Mouse (Mus musculus): Measurements from ENCODE around the gene Shkbp1. TPM values are rescaled to one million over a fixed set of nuclear protein-coding genes. Genes with fewer than 3 reads are reported as not detected.

Gene Shkbp1
- polyA plus RNA-seq, 1 experiment = 44.5 TPM

- peak overlapping the region; percentile 39 for H3K4me3 ChIP-seq (ENCODE audit: low read depth, low read length)
- TF ChIP-seq CTCF (IDR thresholded peaks at IDR 0.05; ENCODE audit: low read depth, low read length) (no peak), POLR2A (IDR thresholded peaks at IDR 0.05; ENCODE audit: insufficient read depth, low read length) (no peak), EP300 (IDR thresholded peaks at IDR 0.05; ENCODE audit: insufficient read depth, low read depth, low read length) (no peak)
- no peaks in the 10 kb centered on the region for H3K27me3 ChIP-seq (ENCODE audit: control insufficient read depth, insufficient read depth, low read length, poor library complexity, severe bottlenecking)
- peaks cover 6% of the 10 kb centered on the region for H3K4me1 ChIP-seq (ENCODE audit: control insufficient read depth, insufficient read depth, low read length)
- no peak overlapping the region for H3K27ac ChIP-seq (ENCODE audit: insufficient read depth, low read length)
- no peaks in the 10 kb centered on the region for H3K9me3 ChIP-seq (replicated peaks; ENCODE audit: control insufficient read depth, insufficient read depth, low read length, poor library complexity, severe bottlenecking)
- no peaks in the 10 kb centered on the region for H3K36me3 ChIP-seq (ENCODE audit: control insufficient read depth, insufficient read depth, low read length, poor library complexity, severe bottlenecking)
- peak overlapping the region; percentile 71 for H3K9ac ChIP-seq (ENCODE audit: low read depth, poor library complexity, severe bottlenecking)
Observed at GRCm38 (mm10) chr7:27364379-27364778, 8.6 kb upstream of the Shkbp1 start.

- no peaks in the 10 kb centered on the region for H3K36me3 ChIP-seq (ENCODE audit: control insufficient read depth, insufficient read depth, low read length, poor library complexity, severe bottlenecking)
- H3K9ac ChIP-seq (ENCODE audit: low read depth, poor library complexity, severe bottlenecking) = peak overlapping the region; percentile 83
- peak overlapping the region; percentile 96 for H3K27ac ChIP-seq (ENCODE audit: insufficient read depth, low read length)
- H3K9me3 ChIP-seq (replicated peaks; ENCODE audit: control insufficient read depth, insufficient read depth, low read length, poor library complexity, severe bottlenecking) = no peaks in the 10 kb centered on the region
- H3K4me3 ChIP-seq (ENCODE audit: low read depth, low read length) = peak overlapping the region; percentile 80
- no peaks in the 10 kb centered on the region for H3K27me3 ChIP-seq (ENCODE audit: control insufficient read depth, insufficient read depth, low read length, poor library complexity, severe bottlenecking)
- peaks cover 2% of the 10 kb centered on the region for H3K4me1 ChIP-seq (ENCODE audit: control insufficient read depth, insufficient read depth, low read length)
- TF ChIP-seq CTCF (IDR thresholded peaks at IDR 0.05; ENCODE audit: low read depth, low read length) (no peak), EP300 (IDR thresholded peaks at IDR 0.05; ENCODE audit: insufficient read depth, low read depth, low read length) (no peak), POLR2A (IDR thresholded peaks at IDR 0.05; ENCODE audit: insufficient read depth, low read length) (no peak)
Observed at GRCm38 (mm10) chr7:27361283-27361946, 5.6 kb upstream of the Shkbp1 start.

- H3K27me3 ChIP-seq (ENCODE audit: control insufficient read depth, insufficient read depth, low read length, poor library complexity, severe bottlenecking) = no peaks in the 10 kb centered on the region
- peak overlapping the region; percentile 61 for H3K9ac ChIP-seq (ENCODE audit: low read depth, poor library complexity, severe bottlenecking)
- H3K9me3 ChIP-seq (replicated peaks; ENCODE audit: control insufficient read depth, insufficient read depth, low read length, poor library complexity, severe bottlenecking) = no peaks in the 10 kb centered on the region
- TF ChIP-seq EP300 (IDR thresholded peaks at IDR 0.05; ENCODE audit: insufficient read depth, low read depth, low read length) = no peak
- TF ChIP-seq CTCF (IDR thresholded peaks at IDR 0.05; ENCODE audit: low read depth, low read length) = no peak
- no peak for TF ChIP-seq POLR2A (IDR thresholded peaks at IDR 0.05; ENCODE audit: insufficient read depth, low read length)
- H3K4me3 ChIP-seq (ENCODE audit: low read depth, low read length) = peak overlapping the region; percentile 69
- peak overlapping the region; percentile 96 for H3K27ac ChIP-seq (ENCODE audit: insufficient read depth, low read length)
- H3K4me1 ChIP-seq (ENCODE audit: control insufficient read depth, insufficient read depth, low read length) = no peaks in the 10 kb centered on the region
- no peaks in the 10 kb centered on the region for H3K36me3 ChIP-seq (ENCODE audit: control insufficient read depth, insufficient read depth, low read length, poor library complexity, severe bottlenecking)
Observed at GRCm38 (mm10) chr7:27360749-27361148, 4.9 kb upstream of the Shkbp1 start.

- Histone ChIP-seq H3K9me3 (replicated peaks; ENCODE audit: control insufficient read depth, insufficient read depth, low read length, poor library complexity, severe bottlenecking) (no peaks in the 10 kb centered on the region), H3K4me3 (ENCODE audit: low read depth, low read length) (peak overlapping the region; percentile 16), H3K36me3 (ENCODE audit: control insufficient read depth, insufficient read depth, low read length, poor library complexity, severe bottlenecking) (no peaks in the 10 kb centered on the region), H3K27ac (ENCODE audit: insufficient read depth, low read length) (peak overlapping the region; percentile 83), H3K27me3 (ENCODE audit: control insufficient read depth, insufficient read depth, low read length, poor library complexity, severe bottlenecking) (no peaks in the 10 kb centered on the region), H3K9ac (ENCODE audit: low read depth, poor library complexity, severe bottlenecking) (0 out of 2 replicates have a peak overlapping the region, but pooled peaks have one; percentile 61), H3K4me1 (ENCODE audit: control insufficient read depth, insufficient read depth, low read length) (no peaks in the 10 kb centered on the region)
- TF ChIP-seq EP300 (IDR thresholded peaks at IDR 0.05; ENCODE audit: insufficient read depth, low read depth, low read length) = peak; percentile 97
- no peak for TF ChIP-seq POLR2A (IDR thresholded peaks at IDR 0.05; ENCODE audit: insufficient read depth, low read length)
Observed at GRCm38 (mm10) chr7:27359706-27360358, 4.0 kb upstream of the Shkbp1 start.

- Histone ChIP-seq H3K9me3 (replicated peaks; ENCODE audit: control insufficient read depth, insufficient read depth, low read length, poor library complexity, severe bottlenecking) (no peaks in the 10 kb centered on the region), H3K9ac (ENCODE audit: low read depth, poor library complexity, severe bottlenecking) (no peak overlapping the region), H3K4me3 (ENCODE audit: low read depth, low read length) (peak overlapping the region; percentile 16), H3K27ac (ENCODE audit: insufficient read depth, low read length) (peak overlapping the region; percentile 83), H3K4me1 (ENCODE audit: control insufficient read depth, insufficient read depth, low read length) (no peaks in the 10 kb centered on the region), H3K27me3 (ENCODE audit: control insufficient read depth, insufficient read depth, low read length, poor library complexity, severe bottlenecking) (no peaks in the 10 kb centered on the region), H3K36me3 (ENCODE audit: control insufficient read depth, insufficient read depth, low read length, poor library complexity, severe bottlenecking) (no peaks in the 10 kb centered on the region)
- TF ChIP-seq EP300 (IDR thresholded peaks at IDR 0.05; ENCODE audit: insufficient read depth, low read depth, low read length) (no peak), POLR2A (IDR thresholded peaks at IDR 0.05; ENCODE audit: insufficient read depth, low read length) (no peak), CTCF (IDR thresholded peaks at IDR 0.05; ENCODE audit: low read depth, low read length) (peak; percentile 8)
Observed at GRCm38 (mm10) chr7:27359162-27359561, 3.3 kb upstream of the Shkbp1 start.

- Histone ChIP-seq H3K36me3 (ENCODE audit: control insufficient read depth, insufficient read depth, low read length, poor library complexity, severe bottlenecking) (0 out of 2 replicates have a peak, but pooled peaks cover 3% of the 10 kb centered on the region), H3K27ac (ENCODE audit: insufficient read depth, low read length) (peak overlapping the region; percentile 65), H3K9ac (ENCODE audit: low read depth, poor library complexity, severe bottlenecking) (peak overlapping the region; percentile 78), H3K4me3 (ENCODE audit: low read depth, low read length) (peak overlapping the region; percentile 36), H3K4me1 (ENCODE audit: control insufficient read depth, insufficient read depth, low read length) (no peaks in the 10 kb centered on the region), H3K27me3 (ENCODE audit: control insufficient read depth, insufficient read depth, low read length, poor library complexity, severe bottlenecking) (no peaks in the 10 kb centered on the region), H3K9me3 (replicated peaks; ENCODE audit: control insufficient read depth, insufficient read depth, low read length, poor library complexity, severe bottlenecking) (no peaks in the 10 kb centered on the region)
- TF ChIP-seq CTCF (IDR thresholded peaks at IDR 0.05; ENCODE audit: low read depth, low read length) (no peak), POLR2A (IDR thresholded peaks at IDR 0.05; ENCODE audit: insufficient read depth, low read length) (no peak), EP300 (IDR thresholded peaks at IDR 0.05; ENCODE audit: insufficient read depth, low read depth, low read length) (no peak)
Observed at GRCm38 (mm10) chr7:27357595-27357978, 1.8 kb upstream of the Shkbp1 start.

Data from ES-Bruce4 (cell line).